Mouse (Mus musculus) thymus, postnatal 0 days (tissue): ENCODE data around the gene Phox2b. TPM values are rescaled to one million over a fixed set of nuclear protein-coding genes. Genes with fewer than 3 reads are reported as not detected.

Source experiments
- DNase-seq: peaks from one replicate; pipeline ENCODE4 v3.0.0-alpha.2; 2015; ENCODE audit warnings: low spot score
- microRNA-seq: library from miRNA; unstranded; fragments of <30 nt; microRNA quantifications from one replicate; pipeline ENCODE4, GENCODE M21; 2016; ENCODE audit warnings: borderline number of aligned reads
- polyA plus RNA-seq: library from polyadenylated mRNA; unstranded; fragments of >200 nt; fragmentation: Nextera tagmentation; extraction: Ambion mirVana; gene quantifications from 2 replicates; pipeline ENCODE4 v1.2.1, GENCODE M21; 2015

The Phox2b gene
- polyA plus RNA-seq, 1 experiment from 2014 or later: not detected

DNA sequence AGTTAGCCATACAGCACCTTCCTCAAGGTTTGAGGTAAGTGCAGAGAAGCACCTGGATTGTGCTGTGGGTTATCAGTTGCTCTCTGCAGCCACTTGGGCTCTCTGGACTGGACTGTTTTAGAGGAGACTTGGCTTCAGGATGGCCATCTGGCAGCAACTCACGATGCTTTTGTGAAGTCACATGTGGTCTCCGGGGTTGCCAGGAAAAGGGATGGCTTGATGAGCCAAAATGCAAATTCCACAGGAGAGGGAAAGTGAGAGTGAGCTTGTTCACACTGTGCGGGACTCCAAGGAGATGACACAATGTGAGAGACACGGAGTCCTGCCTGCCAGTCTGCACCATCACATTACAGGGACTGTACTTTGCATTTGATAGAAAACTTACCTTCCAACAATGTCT lies 7.3 kb downstream of the Phox2b start:
- no peak for DNase-seq

DNA sequence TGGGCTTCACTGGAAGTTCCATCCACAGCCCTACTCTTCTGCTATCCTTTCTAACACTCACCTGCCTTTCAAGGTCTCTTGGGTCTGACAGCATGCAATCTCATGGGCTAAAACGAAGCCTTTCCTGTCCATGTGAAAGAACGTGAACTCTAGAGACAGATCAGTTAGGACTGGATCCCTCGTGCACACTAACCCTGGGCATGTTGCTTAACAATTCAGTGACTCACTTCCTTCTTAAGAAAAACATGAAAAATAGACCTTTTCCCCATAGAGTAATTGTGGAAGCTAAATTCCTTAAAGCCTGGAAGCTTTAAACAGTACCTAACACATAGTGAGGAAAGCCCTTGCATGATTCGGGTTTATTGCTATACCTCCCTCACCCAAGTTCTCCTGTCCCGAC lies 8.2 kb downstream of the Phox2b start:
- DNase-seq: no peak

DNA sequence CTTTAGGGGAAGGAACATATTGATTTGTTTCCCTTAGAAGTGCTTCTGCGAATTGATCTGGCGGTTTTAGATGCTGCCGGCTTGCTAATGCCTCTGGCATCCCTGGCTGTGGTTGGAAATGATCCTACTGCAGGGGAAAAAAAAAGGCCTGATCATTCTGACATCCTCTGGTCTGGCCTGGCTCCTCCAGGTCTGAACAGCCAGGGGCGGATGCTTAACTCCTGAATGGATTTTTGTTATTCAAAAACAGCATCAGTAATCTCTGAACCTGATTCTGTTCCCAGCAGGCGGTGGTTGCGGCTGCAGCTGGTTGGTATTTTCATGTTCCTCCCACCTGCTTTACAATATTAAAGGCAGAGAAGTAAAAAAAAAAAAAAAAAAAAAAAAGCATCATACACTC lies 16.0 kb downstream of the Phox2b start:
- no peak for DNase-seq

DNA sequence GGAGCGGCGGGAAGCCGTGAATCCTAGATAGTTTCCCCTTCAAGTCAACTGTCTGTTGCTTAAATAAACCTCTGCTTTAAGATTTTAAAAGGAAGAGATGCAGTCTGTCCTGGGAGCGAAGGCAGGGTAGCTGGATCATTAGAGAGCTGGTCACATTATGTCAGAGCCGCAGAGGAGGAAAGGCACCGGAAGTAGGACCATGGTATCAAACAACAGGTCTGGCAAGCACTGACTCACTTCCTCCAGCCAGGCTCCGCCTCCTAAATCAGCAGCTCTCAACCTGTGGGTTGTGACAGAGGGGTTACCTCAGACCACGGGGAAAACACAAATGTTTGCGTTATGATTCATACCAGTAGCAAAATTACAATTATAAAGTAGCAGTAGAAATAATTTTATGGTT lies 35.5 kb downstream of the Phox2b start:
- DNase-seq: no peak

DNA sequence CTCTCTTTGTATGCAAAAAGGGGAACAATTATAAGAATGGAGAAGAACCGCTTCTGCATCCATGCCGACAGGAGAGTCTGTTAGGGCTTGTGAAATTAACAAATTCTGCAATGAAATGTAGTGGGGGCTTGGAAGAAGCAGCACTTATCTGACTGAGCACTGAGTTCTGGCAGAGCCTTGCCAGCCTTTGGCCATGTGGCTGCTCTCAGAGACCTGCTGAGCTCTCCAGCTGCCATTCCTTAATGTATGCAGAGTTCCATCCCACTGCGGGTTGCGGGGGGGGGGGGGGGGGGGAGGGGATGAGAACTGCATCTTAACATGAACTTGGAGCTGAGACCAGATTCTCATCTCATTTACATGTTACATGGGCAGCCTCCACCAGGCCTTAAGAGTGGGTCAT lies 38.6 kb downstream of the Phox2b start:
- no peak for DNase-seq

DNA sequence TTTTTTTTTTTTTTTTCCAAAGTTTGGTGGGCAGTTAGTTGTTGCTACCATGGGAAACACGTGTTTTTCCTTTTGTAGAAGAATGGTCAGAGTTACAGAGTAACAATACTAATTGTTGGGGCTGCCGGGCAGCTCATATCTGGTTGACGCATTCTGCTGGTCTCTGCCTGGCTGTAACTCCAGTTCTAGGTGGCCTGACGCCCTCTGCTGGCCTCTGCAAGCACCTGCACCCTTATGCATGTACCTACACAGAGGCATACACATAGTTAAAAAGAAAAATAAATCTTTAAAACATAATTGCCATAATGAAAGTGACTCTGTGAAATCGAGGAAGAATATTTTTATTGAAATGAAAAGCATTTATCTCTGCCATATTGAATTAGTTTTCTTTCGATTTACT lies 41.3 kb downstream of the Phox2b start:
- no peak for DNase-seq

DNA sequence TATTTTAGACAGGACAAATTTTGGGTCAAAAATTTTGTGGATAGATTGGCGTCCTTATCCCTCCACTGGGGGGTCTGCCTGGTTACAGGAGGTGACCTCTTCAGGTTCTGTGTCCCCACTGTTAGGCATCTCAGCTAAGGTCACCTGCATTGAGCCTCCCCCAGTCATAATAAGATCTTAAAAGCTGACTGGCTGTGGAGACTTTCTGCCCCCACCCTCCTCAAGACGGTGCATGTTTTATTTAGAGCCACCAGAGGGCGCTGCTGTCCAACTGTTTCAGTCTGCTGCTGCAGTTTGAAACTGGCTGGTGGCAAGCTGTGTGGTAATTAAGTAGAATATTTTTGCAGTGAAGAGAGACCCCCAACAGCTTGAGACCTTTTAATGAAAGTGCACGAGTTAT lies 51.1 kb downstream of the Phox2b start:
- DNase-seq: peak; percentile 51

Small RNAs within 50 kb of the gene (microRNA-seq; reads per million reads assigned to microRNA genes)
- gene Gm23841: not detected

Other genes with a start within 250 kb of the Phox2b start
- 87.8 and 95.6 TPM in 2 replicates for gene Tmem33, start 161.3 kb upstream of the Phox2b start, polyA plus RNA-seq
- gene Slc30a9, start 207.7 kb upstream of the Phox2b start, polyA plus RNA-seq: 62.6 and 72.5 TPM in 2 replicates